Mouse (Mus musculus): ENCODE data around the gene Tepp. TPM values are rescaled to one million over a fixed set of nuclear protein-coding genes. Genes with fewer than 3 reads are reported as not detected.
A peak's percentile ranks its signal among the peaks of the same experiment; 100 is the strongest.

The Tepp gene
- total RNA-seq, 2 experiments from 2014 or later = not detected

- peak; percentile 98 for DNase-seq
These were observed 21.5 kb downstream of the Tepp start, which contains the start of the genes Zfp319 and Usb1 for GRCm38 (mm10) chr8:95331720-95332436. TSS of gene Zfp319 (minus strand) at chr8:95331950. TSS of gene Usb1 (plus strand) at chr8:95332284.

GRCm38 (mm10) chr8:95332437-95333199 lies 22.3 kb downstream of the Tepp start:
- no peak for DNase-seq

GRCm38 (mm10) chr8:95335706-95336105 lies 25.3 kb downstream of the Tepp start:
- DNase-seq = no peak

DNA sequence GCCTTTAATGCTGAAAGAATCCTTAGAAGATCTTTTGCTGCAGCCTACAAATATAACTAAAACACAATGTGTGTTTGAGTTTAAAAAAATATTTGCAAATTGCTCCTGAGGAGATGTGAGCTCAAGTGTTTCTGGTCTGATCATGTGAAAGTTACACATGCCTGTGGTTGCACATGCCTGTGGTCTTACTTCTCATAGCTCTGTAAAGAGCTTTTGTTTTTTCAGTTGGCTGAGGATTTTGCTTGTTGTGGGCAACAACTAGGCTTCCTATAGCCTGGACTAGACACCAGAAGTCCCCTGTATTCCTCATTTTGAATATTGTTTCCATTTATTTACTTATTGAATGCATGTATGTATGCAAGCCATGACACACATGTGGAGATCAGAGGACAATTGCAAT lies 26.0 kb downstream of the Tepp start:
- DNase-seq = no peak

DNA sequence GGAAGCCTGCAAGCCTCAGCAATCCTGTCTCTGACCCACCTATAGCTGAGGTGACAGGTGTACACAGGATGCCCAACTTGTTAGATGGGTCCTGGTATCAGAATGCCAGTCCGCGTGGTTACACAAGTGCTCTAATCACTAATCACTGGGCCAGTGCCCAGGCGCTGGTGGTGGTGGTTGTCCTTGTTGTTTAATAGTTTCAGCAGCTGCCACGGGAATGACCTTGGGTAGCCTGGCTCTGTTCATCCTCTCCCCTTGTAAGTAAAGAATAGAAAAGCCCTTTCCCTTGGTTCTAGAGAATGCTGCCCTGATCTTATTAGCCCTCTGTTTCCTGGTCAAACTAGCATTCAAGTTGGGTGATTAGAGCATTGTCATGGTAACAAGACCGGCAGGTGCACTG lies 31.4 kb downstream of the Tepp start:
- DNase-seq = peak; percentile 65

- no peak for DNase-seq
These were observed 34.3 kb downstream of the Tepp start for GRCm38 (mm10) chr8:95344668-95345067.

DNA sequence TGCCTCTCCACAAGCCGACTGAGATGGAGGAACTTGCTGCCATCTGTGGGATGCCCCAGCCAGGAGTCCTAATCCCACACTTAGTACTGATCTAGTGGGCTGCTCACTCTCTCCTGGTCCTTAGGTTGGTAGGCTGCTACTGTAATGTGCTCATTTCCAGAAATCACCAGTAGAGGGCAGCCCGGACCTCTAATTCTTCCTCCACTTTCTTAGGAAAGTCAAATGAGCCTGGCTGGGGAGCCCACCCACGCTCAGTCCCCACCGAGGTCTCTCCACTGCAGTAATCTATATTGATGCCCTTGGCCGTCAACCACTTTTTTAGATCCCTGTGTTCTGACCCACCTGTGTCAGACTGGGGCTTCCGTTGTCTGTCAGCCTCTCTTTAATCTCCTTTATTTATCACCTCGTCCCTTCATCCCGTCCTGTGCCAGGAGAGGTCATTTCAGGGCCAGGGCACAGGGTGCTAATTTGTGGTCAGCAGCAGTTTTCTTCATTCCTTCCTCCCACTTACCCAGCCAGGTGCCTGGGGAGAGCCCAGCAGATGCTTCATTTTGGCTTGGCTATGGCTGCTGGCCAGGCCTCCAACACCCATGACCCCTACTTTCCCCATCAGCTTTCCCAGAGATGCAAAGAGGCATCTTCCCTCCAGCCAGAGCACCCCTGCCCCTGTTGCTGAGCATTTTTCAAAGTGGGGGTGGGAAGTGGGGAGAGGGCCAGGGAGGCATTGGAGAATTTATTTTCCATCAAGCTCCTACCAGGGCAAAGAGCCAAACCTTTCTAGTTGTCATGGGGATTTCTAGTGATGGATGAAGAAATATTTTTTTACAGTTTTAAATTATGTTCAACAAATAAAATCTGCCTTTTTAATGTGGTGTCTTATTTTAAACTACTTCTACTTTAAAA lies 36.5 kb downstream of the Tepp start:
- peak; percentile 88 for DNase-seq

GRCm38 (mm10) chr8:95348356-95348755 lies 38.0 kb downstream of the Tepp start:
- DNase-seq = no peak

DNA sequence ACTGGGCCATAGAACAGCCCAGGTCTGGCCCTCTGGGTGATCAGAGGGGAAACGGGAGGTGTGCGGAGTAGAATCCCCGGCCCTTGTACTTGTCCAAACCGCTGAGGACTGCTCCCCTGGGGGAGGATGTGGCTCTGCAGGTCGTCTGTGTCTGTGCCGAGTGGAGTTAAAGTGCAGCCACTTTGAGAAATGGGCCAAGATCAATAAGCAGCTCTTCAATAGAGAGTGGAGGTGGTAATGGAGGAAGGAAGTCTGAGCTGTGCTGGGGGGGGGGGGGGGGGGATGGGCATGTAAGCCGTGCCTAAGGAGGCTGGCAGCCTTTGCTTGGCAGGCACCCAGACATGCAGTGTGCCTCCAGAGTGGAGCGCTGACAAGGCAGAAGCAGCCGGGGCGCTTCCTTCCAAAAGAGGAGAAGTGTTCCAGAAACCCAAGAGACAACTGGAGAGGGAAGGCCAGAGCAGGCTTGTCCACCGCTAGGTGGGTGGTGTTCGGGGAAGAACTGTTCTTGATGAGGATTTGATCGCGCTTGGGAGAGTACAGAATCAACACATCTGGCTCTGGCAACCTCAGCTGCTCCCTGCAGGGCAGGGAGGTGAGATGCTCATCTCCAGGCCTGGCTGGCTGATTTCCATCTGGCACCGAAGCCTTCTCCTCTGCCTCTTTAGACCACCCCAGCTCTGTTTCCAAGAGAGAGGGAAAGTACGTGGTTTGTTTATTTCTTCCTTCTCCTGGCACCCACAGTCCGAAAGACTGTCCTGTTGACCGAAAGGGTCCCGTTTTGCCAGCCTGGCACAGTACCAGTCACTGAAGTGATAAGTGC lies 38.7 kb downstream of the Tepp start:
- peak; percentile 80 for DNase-seq

DNA sequence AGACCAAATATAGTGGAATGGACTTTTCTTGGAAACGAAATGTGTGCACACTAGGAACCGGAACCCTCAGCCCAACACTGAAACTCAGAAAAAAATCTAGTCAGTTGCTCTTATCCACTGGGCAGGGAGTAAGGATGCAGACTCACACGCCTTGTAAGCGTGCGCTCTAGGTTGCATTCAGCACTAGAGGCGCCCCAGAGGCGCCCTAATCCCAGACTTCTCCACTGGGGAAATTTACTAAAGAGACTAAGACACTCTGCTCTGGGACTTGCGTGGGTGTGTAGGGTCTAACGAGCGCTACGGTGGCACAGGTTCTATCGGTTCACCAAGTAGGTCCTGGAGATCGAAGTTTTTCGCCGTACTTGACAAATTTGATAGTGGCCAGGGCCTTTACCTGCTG lies 41.1 kb downstream of the Tepp start:
- DNase-seq = peak; percentile 52

DNA sequence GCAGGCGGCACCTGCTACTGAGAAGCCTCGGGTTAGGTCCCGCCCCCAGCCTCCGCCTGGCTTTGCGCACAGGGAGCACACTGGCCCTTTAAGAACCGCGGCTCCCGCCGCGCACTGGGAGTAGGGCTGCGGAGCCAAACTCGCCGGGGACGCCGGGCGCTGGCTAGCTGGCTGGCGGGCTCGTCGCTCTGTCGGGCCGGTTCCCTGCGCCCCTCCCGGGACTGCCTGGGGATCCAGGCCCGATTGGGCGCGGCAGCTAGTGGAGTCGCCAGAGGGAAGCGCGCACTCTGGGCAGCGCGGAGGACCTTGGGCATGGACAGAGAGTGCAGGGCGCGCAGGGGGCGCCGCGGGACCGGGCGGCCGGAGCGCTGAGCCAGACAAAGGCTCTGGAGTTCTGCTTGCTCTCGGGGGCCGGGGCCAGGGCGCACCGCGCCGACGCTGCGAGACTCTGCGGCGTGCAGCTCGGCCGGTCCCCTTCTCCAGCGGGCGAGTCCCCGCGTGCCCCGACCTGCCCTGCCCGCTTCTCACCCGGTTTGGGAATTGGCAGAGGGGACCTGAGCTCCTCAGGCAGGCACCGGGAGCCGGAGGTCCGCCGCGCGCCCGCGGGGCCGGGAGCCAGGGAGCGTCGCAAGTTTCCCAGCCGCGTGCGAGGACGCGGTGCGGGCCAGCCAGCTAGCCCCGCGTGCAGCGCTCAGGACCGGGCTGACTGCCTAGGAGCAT lies 41.9 kb downstream of the Tepp start, which contains the start of gene Mmp15:
Gene Mmp15, plus strand, starts transcription at position 118 of the 720 bp plus-strand sequence.
- peak; percentile 87 for DNase-seq

GRCm38 (mm10) chr8:95352871-95353866 lies 42.8 kb downstream of the Tepp start:
- DNase-seq = peak; percentile 69

- DNase-seq = no peak
These were observed 44.2 kb downstream of the Tepp start for GRCm38 (mm10) chr8:95354606-95355005.

DNA sequence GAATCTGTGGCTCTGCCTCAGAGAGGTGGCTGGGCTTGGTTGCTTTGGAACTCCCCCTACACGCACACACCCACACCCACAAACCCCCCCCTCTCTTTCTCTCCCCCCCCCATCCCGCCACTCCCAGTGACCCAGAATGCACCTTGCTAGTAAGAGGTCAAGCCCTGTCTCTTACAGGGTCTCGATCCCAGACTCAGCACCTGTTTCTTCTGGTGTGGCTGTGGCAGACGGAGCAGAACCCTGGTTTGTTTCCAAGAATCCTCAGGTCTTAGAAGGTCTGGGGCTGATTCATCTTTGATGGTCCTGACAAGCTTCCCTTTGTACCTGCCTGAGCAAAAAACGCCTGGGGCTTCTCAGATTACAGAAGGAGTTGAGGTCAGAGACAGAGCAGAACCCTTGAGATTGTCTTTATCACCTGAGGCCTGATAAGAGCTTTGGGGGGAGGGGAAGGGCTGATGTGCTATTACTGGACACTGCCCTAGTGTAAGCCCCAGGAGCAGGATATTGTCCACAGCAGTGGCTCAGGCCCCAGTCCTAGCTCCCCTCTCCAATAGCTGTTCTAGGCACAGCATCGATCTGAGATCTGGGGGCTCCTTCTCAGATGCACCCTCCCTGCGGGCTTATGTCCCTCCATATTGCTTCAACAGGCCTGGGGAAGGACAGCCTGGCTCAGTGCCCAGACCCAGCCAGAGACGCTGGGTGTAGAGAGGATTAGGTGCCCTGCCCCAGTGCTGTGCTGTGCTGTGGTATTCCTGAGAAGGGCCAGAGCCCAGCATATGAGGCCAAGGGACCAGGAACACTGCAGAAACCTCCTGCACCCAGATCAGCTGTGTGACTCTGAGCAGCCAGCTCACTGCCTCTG lies 48.4 kb downstream of the Tepp start:
- DNase-seq = peak; percentile 55

GRCm38 (mm10) chr8:95360181-95361015 lies 50.0 kb downstream of the Tepp start:
- DNase-seq = no peak

DNA sequence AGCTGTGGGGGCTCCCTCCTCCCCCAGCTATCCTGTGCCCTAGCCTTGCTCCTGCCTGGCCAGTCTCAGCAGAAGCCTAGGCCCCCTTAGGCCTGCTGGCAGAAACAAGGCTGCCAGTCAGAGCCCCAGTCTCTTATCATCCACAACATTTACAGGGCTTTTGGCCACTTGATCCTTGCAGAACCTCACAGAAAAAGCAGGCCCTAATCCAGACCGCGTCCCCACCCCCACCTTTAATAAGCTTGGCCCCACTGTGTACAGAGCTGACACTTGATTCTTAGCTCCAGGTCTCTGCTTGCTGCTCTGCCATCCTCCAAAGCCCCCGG lies 50.6 kb downstream of the Tepp start:
- no peak for DNase-seq

DNA sequence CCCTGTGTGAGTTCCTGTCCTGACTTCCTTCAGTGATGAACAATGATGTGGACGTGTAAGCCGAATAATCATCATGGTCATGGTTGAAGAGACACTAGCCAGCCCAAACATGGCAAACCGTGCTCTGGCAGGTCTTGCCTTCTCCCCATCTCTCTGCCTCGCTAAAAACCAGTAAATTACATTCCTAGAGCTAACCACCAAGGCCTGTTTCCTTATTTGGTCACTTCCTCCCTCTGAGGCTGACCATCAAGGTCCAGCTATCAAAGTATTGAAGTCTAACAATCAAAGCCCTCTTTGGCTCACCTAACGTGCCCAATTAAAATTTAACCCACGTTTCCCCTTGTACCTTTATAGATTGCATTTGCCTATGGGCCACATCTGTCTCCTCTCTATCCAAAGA lies 51.9 kb downstream of the Tepp start:
- no peak for DNase-seq

- no peak for DNase-seq
These were observed 53.5 kb downstream of the Tepp start for GRCm38 (mm10) chr8:95363849-95364248.
